Mouse (Mus musculus) spleen, postnatal 0 days (tissue): ENCODE measurements around the gene Cdc34b. TPM values are rescaled to one million over a fixed set of nuclear protein-coding genes. Genes with fewer than 3 reads are reported as not detected.

Experiments
- polyA plus RNA-seq: library from polyadenylated mRNA; unstranded; fragments of >200 nt; fragmentation: Nextera tagmentation; extraction: Ambion mirVana; gene quantifications from 2 replicates; pipeline ENCODE4 v1.2.1, GENCODE M21; 2015

Gene Cdc34b
- polyA plus RNA-seq, result 0.15 TPM in 1 of 2 replicates, not detected in the other

DNA sequence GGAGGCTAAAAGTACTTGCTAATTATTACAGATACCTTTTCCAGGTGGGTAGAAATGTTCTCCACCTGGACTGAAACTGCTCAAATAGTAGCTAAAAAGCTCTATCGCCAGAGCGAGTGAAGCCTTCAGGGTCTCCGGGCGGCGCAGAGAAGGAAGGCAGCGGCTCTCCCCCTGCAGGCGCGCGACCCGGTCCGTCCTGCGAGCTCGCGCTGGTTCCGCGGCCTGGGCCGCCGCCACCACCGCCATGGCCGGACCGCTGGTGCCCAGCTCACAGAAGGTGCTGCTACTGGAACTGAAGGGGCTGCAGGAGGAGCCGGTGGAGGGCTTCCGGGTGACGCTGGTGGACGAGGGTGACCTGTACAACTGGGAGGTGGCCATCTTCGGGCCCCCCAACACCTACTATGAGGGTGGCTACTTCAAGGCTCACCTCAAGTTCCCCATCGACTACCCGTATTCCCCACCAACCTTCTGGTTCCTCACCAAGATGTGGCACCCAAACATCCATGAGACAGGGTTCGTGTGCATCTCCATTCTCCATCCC lies at the start of gene Cdc34b:
Gene Cdc34b (plus strand): TSS at position 51 of the 541 bp plus-strand sequence.

DNA sequence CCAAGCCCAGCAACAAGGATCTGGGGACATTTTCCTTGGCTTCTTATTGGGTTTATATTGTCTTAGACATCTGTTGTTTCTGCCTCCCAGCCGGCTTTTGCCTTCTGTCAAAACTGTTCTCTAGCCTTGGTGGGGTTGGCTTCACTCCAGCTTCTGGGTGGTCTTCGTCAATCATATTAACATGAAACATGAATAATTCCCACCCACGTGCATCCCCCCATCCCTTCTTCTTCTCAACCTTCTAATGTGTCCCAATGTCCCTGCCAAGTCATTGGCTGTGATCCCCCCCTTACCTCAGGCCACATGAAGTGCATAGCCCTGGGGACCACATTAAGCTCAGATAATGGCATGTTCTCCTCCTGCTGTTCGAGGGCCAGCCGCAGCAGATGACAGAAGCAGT lies 37.1 kb upstream of the Cdc34b start, which contains the start of gene Gm11541:
Gene Gm11541 (minus strand): TSS at position 28 of the 400 bp plus-strand sequence.

DNA sequence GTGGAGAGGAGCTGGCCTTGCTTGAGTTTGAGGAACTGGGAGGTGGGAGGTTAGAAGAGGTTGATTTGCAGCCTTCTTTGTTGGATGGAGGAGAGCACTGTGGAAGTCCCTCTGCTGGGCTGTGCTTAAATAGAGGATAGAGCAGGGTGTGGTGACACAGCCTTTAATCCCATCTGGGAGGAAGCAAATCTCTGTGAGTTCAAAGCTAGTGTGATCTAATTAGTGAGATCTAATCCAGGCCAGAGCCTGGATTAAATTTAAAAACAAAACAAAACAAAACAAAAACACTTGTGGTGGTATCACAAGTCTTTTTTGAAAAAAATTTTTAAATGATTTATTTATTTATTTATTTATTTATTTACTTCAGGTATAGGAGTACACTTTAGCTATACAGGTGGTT lies 41.0 kb downstream of the Cdc34b start, which contains the start of gene Tmem92:
Gene Tmem92 (minus strand): TSS at position 101 of the 400 bp plus-strand sequence.

Other genes starting within 250 kb of the Cdc34b start
- 0.46 and 1.1 TPM in 2 replicates for gene Epn3, start 241.8 kb upstream of the Cdc34b start, polyA plus RNA-seq
- 0.08 and 0.30 TPM in 2 replicates for gene Mycbpap, start 220.0 kb upstream of the Cdc34b start, polyA plus RNA-seq
- gene Rsad1, start 192.5 kb upstream of the Cdc34b start, polyA plus RNA-seq, result 2.1 and 2.3 TPM in 2 replicates
- 0.07 and 0.24 TPM in 2 replicates for gene Chad, start 176.7 kb upstream of the Cdc34b start, polyA plus RNA-seq
- 2.1 and 2.4 TPM in 2 replicates for gene Acsf2, start 139.9 kb upstream of the Cdc34b start, polyA plus RNA-seq
- gene Lrrc59, start 112.0 kb upstream of the Cdc34b start, polyA plus RNA-seq, result 58.3 and 59.8 TPM in 2 replicates
- 89.3 and 97.3 TPM in 2 replicates for gene Mrpl27, start 88.0 kb upstream of the Cdc34b start, polyA plus RNA-seq
- 13.7 and 16.4 TPM in 2 replicates for gene Eme1, start 87.8 kb upstream of the Cdc34b start, polyA plus RNA-seq
- gene Xylt2, start 64.3 kb upstream of the Cdc34b start, polyA plus RNA-seq, result 4.2 and 5.5 TPM in 2 replicates
- gene Gm11541, start 37.3 kb upstream of the Cdc34b start, polyA plus RNA-seq, result not detected in 2 replicates
- gene Tmem92, start 40.9 kb downstream of the Cdc34b start, polyA plus RNA-seq, result not detected in 2 replicates
- 226 and 297 TPM in 2 replicates for gene Col1a1, start 194.4 kb downstream of the Cdc34b start, polyA plus RNA-seq
- not detected in 2 replicates for gene Hils1, start 225.8 kb downstream of the Cdc34b start, polyA plus RNA-seq
- gene Sgca, start 234.5 kb downstream of the Cdc34b start, polyA plus RNA-seq, result 0.17 and 0.72 TPM in 2 replicates
- 21.7 TPM in 2 replicates for gene Ppp1r9b, start 249.3 kb downstream of the Cdc34b start, polyA plus RNA-seq